Mouse (Mus musculus) gastrocnemius, postnatal 10 days (tissue): ENCODE measurements at regions not wholly inside any gene's neighbourhood (a gene's known extent, or its start where the extent isn't known, plus 50 kb on each side); places are given as distances from the start of the nearest gene placed in this dataset.

Experiments used
- DNase-seq: peaks from one replicate; pipeline ENCODE4 v3.0.0; 2021; ENCODE audit warnings: mixed read lengths

DNA sequence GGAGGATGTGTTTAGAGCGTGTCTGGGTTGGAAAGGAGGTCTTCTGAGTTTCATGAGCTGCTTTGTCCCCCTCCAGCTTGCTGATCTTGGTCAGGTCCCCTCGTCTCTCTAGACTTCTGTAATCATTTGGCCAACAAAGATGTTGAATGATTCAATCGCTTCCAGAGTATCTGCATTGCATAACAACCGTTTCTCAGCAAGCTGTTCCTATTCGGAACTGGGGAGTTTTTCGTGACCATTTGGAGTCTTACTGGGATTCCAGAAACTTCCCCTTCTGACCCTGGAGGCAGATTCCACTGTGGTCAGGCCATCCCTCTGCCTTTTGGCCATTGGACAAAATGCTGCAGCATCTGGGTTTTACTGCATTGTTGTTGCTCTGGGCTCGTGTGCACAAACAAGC is 93.4 kb upstream of the Cops8 start:
- DNase-seq = no peak

DNA sequence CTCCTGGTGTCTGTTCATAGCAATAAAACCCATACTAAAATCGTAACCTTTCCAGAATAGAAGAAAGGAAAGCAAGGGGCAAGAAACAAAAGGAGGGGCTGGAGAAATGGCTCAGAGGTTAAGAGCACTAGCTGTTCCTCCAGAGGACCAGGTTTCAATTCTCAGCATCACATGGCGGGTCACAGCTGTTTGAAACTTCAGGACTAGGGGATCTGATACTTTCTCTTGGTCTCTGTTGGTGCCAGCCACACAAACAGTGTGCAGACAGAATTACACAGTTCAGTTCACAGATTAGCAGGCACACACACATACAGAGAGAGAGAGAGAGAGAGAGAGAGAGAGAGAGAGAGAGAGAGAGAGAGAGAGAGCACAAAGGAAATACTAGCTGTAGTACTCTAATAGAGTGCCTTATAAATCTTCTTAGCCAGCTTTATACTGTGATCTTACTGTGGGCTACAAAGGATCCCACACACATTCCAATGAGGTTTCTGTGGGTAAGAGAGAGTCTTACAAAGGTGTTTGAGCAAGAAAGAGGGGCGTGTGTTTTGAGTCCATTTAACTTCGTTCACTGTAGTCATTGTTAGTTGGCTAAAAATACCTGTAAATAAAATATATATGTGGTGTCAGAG is 89.2 kb upstream of the Cops8 start:
- DNase-seq = no peak

DNA sequence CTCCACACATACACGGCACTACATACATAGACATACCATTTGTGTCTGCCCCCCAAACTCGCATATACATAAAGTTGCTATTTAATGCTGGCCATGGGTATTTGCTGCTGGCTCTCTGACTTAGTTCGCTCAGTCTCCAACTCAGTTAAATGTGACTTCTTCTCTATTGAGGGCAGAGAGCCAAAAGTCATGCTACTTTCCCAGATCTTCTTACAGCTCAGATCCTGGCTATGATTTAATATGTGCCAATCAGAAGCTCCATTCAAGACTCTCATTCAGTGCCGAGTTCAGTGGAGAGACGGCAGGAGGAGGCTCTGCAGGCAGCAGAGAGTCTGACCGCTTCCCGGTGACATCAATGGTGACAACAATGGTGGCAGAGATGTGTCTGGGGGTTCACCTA is 88.6 kb upstream of the Cops8 start:
- DNase-seq = no peak

DNA sequence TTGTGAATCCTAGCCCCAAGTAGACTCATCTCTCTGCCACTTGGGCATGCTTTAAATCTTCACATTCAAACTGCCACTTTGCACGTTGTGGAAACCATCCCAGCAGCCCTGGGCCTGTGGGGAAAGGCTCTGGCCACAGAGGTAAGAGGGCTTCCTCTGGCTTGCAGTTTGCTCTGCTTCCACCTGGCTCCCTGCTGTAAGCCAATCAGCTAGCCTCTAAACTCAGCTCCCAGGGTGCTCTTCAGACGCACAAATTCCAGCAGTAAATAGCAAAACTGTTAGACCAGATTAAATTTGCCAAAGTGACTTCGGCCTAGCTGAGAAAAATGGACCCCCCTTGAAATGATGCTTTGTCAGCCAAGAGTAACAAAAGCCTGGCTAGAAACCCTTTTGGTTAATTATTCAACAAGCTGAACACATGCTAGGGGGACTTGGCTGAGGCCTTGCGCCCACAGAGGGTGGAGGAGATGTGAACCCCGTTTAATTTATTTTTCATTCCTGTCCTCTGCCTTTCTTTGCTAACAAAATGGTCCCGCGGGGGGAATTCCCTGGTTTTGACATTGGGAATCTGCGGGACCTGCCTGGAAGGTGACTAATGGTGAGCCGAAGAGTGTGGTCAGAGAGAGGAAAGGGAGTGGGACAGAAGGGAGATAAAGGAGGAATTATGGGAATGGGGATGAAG is 84.1 kb upstream of the Cops8 start:
- no peak for DNase-seq

DNA sequence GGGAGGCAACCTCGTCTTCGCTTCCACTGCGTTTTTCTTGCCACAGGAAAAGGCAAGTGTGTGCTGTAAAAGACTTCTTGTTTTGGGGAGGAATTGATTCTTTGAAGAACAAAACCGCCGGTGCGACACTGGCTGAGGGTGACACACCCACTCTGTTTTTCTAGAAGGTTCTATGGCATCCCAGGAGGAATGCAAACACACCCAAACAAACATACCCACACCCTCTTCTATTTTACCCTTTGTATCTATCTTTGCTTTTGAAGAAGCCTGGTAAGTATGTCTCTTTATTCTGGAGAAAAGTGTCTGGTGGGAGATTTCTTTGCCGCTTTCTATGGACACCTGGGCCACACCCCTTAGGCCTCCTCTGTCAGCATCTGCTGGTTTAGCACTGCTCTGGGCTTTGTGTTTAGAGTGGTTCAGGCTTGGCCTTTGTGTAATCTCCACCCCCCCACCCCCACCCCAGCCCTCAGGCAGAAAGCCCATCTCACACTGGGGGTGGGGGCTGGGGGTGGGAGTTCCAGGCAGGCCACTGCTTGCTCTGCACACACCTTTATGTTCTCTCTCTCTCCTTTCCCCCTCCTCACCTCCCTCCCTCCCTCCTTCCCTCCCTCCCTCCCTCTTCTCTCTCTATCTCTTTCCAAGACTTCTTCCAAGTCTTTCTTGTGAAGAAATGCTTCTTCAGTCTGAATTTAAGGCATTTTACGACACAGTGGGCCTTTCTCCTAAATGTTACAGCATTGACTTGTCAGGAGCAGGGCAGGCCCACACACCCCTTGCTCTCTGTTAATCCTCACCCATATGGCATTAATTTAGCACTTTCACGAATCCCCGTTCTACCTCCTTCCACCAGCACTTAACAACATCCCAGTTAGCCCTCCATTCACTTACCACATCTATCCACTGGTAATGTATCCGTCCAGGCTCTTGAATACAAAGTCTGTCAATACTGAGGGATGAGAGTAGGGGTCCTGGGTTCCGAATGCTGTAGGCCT is 83.2 kb upstream of the Cops8 start:
- no peak for DNase-seq

DNA sequence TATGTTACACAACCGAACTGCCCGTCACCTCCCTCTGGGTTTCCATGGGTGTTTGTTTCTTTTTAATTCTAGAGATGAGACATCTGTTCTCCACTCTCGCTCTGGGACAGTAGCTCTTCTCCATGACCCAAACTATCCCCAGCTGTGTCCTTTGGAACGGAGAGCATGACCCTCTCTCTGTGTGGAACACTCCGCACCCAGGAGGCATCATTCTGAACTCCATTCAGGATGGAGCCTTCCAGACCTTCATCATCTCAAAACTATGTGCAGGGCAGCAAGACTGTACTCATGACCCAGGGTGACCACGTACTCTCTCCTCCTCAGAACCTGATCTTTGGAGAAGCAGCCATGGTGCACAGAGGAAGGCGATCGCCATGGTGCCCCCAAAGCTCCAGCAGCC is 80.5 kb upstream of the Cops8 start:
- no peak for DNase-seq

DNA sequence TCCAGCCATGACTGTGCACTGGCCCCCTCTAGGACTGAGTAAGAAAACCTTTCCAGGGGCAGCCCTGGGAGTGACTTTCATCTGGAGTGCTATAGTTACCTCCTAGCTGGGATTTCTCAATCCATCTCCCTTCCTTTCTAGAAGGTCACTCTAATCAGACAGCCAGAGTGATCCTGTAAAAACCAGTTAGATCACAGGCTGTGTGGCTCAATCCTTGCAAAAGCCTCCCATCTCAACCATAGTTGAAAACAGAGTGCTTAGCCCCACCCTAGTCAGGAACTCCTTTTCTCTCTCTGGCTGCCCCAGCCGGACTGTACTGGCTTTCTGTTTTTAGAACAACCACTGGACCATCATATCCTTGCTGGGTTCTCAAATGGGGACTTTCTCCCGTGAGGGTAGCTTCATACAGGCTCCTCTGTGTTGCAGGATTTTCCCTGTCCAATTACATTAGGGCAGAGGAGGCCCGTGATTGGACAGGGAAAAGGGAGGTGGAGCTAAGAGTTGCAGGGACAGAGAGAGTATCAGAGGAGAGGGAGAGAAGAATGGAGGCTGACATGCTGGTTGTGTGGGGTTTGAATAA is 78.0 kb upstream of the Cops8 start:
- DNase-seq = no peak

DNA sequence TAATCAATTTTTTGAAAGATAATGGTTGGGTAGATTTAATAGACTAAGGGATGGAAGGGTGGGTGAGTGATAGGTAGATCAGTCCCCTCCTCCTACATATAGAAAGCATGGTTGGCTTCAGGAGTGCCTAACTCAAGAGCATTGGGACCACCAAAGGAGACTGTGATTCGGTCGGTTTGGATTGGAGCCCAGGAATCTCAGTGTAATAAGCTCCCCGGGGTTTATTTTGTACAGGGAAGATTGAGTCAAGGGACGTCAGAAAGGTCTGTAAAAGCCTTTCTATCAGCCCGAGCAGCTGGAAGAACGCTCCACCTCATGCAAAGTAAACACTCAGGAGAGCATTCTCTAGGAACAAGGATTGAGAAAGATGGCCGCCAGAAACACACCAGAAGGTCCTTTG is 76.5 kb upstream of the Cops8 start:
- no peak for DNase-seq

DNA sequence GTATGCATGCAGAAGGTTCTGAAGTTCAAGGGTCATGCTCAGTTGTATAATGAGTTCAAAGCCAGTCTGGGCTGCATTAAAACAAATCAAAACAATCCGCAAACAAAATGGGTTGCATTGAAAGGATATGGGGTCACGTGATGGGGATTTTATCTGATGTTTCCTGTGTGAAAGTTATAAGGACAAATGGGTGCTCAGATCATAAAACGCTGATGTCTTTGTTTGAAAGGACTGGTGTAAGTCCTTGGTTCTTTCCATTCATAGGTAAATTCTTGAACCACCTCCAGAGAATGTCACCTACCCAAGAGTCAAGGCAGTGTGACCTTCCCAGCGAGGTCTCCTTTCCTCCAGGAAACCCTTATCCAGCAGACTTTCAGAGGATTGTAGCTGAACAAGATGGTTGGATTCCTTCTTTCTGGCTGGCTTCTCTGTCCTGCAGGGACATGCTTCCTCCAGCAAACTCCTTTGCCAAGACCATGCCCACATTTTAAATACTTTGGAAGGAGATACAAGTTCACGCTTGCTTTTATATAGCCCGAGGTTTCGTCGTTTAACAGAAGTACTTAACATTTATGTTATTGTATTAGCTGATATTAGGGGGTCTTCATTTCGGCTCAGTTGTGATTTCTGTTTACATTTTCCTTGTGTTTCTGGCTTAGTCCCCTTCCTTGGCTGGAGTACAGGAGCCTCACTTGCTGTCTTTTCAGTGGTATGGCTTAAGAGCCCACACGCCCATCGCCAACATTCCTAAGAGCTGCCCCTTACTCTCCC is 74.6 kb upstream of the Cops8 start:
- no peak for DNase-seq

DNA sequence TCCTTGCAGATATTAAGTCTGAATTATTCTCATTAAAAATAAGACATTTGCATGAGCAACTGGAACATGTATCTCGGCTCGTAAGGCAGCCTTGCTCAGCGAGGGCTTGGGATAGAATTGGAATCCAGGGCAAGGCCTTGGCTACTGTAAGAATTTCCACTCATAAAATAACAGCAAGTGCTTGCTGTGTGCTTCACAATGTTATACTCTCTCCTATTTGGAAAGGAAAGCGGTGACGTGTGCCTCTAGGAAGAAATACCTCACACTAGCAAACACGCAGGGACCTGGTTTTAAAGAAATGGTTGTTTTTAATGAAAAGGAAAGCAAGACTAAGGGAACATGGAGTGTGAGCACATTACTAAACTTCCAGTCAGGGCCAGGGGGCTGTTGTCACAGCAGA is 69.3 kb upstream of the Cops8 start:
- DNase-seq = no peak

DNA sequence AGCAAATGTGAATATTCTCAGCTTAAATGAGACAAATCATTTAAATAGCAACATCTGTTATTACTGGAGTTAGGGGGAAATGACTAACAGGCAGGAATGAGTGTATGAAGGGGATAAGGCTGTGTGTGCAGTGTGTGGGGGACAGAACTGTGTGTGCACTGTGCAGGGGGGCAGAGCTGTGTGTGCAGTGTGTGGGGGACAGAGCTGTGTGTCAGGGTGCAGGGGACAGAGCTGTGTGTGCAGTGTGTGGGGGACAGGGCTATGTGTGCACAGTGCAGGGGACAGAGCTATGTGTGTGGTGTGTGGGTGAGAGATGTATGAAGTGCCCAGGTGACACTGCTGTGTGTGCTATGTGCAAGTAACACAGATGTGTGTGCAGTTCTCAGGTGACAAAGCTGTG is 66.7 kb upstream of the Cops8 start:
- no peak for DNase-seq

DNA sequence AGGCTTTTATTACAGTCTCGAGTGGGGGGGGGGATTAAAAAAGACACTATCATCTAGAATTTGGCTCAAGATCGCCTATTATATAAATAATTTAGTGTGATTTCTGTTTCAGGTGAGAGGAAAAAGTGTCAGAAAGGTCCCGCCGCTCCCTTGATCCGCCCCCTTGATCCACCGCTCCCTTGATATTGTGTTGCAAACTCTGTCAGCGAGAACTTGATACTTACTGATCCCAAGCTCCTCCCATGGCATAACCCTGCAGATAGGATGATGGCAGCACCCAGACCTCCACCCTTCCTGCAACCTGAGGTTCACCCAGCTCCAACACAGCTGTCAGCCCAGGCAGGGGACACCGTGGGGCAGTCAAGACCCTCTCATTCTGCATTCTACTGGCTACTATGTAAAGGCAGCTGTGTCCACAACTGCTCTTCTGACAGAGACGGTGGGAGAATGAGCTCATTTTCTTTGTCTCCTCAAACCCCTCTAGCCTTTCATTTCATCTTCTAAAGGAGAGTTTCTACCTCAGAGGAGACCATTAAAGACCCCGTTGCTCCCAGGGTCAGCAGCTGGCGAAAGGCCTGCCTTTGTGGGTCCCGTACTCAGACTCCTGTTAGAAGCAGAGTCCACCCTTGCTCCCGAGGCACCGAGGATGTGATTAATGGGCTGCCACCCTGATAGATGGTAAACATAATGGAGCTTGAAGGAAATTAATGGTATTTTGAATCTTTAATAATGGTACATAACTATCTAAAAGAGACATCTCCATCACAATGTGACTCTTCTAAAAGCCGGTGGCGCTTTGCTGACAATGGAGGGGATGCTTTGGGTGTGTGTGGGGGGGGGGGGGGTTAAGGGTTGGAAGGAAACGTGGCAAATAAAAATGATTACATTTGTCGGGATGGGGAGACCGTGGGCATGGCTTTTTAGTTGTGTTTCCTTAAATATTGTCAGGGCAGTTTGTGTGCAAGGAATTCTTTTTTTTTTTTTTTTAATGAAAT is 58.7 kb upstream of the Cops8 start:
- DNase-seq = no peak

DNA sequence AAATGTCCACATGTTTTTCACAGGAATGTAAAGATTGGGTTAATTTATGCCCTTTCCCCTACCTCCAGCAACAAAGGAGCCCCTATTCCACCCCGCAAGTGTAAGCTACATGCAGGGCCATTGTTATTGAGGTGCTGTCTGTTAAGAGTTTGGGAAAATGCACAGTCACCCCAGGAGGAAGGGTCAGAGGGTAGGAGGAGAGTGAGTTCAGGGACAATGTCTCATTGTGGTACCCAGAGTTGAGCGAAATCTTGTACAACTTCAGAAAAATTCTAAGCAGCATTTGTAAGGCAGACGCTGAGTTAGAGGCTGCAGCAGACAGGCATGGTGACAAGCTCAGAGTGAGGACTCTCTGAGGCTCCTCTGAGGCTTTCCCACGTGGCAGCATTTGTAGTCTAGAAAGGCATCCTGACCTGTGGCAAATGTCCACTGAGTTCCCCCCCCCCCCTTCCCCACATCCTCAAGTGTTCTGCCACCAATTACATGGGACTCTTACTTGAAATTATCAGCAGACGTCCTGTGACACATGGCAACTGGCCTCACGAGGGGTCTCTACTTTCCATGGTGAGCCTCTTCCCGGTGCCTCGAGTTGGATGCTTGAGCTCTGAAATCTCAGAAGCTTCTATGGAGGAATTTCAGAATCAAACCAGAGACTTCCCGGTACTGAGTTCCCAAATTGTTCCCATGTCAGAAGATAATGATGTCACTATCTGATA is 57.8 kb upstream of the Cops8 start:
- DNase-seq = no peak

DNA sequence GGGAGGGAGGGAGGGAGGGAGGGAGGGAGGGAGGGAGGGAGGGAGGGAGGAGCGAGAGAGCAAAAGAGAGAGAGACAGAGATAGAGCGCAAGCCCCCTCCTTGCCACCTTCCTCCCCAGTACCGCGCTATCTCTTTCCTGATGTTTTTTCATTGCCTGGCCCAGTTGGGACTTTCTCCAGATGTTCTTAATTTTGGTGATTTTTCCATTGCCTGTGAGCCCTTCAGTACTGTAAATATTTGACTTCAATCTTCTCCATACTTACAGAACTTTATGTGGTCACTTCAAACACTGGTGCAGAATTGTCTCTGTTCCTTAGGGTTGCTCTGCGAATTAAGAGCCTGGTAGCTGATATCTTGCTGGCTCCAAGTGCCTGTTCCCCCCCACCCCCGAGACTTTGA is 50.1 kb upstream of the Cops8 start:
- DNase-seq = no peak
